Mouse (Mus musculus): ENCODE results near the gene Il1r1. TPM values are rescaled to one million over a fixed set of nuclear protein-coding genes. Genes with fewer than 3 reads are reported as not detected.

The Il1r1 gene
- 1 to 10 TPM; 2.4 TPM for total RNA-seq (2021)

DNA sequence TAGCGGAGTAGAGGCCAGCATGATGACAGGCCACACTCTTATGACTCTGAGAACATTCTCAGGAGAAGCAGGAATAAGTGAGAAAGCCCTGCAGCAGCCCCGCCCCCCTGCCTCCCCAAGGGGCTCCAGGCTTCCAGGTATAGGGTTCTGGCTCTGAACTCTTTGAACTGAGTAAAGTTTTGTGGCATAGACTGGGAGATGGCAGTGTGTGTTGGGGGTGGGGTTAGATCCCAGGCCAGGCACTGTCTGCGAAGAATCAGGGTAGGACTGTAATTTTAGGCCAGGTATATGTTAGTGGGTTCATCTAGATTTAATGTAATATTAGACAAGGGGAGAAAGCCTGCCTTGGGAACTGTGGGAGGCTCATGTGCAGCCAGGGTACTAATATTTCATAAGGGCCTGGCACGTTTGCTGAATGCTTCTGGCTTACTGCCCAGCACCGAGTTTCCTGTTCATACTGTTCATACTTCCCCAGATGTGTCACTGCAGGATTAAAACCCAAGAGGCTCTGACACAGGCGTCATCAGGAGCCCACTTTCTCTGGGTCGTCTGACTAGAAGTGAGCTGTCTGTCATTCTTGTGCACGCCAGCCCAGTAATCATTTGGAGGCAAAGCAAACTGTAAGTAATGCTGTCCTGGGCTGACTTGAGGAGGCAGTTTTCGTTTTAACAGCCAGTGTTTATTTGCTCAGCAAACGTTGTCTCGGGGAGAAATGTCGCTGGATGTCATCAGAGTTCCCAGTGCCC, at the start of gene Il1r1:
Gene Il1r1, plus strand, starts transcription at position 542 of the 746 bp plus-strand sequence.
- intact Hi-C loops (cut with DNase I): no loop called here
- DNase-seq (ENCODE audit: low spot score in 2 of 2): no peak

- intact Hi-C loops (cut with DNase I): no loop called here
- DNase-seq (ENCODE audit: low spot score in 2 of 2): no peak
Measured at GRCm38 (mm10) chr1:40175123-40175522, 49.8 kb upstream of the Il1r1 start.

- intact Hi-C loops (cut with DNase I): no loop called here
- DNase-seq (ENCODE audit: low spot score in 2 of 2): no peak
Measured at GRCm38 (mm10) chr1:40175797-40176196, 49.1 kb upstream of the Il1r1 start.

DNA sequence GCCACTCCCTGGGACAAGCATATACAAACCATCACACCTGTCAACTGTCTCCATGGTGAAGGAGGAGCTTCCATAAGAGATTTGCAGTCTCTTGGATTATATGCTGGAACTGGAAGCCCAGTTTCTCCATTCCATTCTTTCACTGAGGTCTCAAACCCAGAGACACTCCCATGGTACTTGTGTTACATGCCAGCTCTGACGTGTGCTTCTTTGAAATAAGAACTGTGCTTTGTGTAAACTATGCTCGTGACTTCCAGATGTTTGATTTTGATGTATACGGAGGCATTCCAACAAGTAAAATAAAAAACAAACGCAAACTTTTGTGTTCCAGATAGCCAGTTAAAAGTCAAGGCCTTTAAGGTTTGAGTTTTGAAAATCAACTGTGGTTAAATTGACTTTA, 45.8 kb upstream of the Il1r1 start:
- intact Hi-C loops (cut with DNase I): no loop called here
- DNase-seq (ENCODE audit: low spot score in 2 of 2): no peak

GRCm38 (mm10) chr1:40179493-40179892, 45.4 kb upstream of the Il1r1 start:
- DNase-seq (ENCODE audit: low spot score in 2 of 2): no peak
- intact Hi-C loops (cut with DNase I): no loop called here

DNA sequence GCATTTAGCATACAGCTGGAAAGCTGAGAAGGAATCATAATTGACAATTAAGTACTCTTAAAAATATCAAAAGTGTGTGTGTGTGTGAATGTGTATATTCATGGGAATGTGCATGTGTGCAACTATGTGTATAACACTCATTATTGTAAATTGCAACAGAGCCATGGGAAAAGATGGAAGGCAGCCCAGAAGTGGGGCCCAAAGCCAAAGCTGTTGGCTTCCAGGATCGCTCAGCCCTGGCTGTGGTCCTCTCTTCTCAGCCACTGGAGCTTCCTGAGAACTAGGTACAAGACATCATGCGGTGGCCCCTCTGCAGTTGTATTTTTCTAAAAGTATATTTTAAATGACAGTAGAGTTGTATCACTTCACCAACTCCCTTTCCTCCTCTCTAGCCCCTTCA, 44.0 kb upstream of the Il1r1 start:
- no peak for DNase-seq (ENCODE audit: low spot score in 2 of 2)
- intact Hi-C loops (cut with DNase I): no loop called here

- no peak for DNase-seq (ENCODE audit: low spot score in 2 of 2)
- intact Hi-C loops (cut with DNase I): no loop called here
Measured at GRCm38 (mm10) chr1:40181716-40182115, 43.2 kb upstream of the Il1r1 start.

DNA sequence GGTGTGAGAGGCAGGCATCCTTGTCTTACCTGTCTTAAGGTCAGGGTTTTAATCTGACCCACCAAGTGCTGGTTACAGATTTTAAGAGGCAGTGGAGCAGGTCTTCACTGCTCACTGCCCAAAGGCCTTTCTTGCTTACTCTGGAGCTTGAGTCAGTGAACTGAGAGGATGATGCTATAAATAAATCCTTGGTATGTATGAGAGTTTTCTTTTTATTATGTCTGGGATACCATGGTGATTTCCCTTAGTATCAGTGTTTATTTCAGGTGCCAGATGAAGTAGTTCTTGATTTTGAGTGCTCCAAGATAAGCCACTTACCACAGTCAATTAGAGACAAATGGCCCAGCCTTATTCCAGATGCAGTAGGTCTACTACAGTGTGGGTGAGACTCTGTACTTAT, 41.5 kb upstream of the Il1r1 start:
- DNase-seq (ENCODE audit: low spot score in 2 of 2): no peak
- intact Hi-C loops (cut with DNase I): no loop called here

DNA sequence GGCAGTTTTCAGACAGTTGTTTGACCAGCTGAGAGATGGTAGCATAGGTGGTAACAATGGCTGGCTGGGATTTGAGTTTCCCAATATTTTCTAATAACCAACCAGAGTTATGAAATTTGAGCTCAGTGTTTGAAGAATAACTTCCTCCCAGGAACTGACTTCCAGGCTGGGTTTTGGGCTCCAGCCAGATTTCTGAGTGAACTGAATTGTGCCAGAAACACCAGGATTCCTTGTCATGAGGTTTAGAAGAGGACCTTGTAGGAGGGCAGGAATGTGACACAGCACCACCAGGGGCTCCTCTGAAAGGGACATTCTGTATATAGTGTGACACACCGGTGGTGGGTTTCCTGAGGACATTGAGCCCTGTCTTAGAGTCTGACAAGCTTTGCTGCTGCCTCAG, 36.9 kb upstream of the Il1r1 start:
- intact Hi-C loops (cut with DNase I): no loop called here
- DNase-seq (ENCODE audit: low spot score in 2 of 2): peak in 1 of 2 experiments; percentile 8

DNA sequence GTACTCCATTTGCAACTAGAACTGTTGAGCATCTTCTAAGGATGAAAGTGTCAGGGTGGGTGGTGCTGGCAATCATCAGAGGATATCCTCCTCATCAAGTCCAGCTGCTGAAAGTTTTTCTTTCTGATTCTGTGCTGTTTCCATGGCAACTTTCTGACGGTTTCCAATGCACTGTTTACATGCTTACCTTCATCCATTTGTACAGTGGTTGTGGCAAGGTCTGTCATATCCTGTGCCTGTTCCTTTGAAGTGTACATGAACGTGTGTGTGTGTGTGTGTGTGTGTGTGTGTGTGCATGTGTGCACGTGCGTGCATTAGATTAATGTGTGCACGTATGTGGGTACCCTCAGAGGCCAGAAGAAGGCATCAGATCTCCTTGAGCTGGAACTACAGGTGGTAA, 34.9 kb upstream of the Il1r1 start:
- no peak for DNase-seq (ENCODE audit: low spot score in 2 of 2)

DNA sequence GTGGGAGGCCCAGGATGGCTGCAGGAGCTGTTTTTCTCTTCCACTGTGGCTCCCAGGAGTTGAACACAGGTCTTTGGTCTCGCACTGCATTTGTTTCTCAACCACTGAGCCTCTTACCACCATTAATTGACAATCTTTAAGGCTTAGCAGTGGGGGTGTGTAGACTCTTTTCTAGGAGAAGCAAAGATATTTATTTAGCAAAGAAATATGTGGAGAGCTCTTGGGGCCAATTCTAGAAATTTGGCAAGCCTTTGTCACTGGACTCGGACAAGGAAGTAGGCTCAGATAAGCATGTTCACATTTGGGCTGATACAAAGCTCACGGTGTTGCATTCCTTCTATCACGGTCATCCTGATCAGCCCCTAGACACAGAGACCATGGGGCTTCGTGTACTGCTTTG, 34.0 kb upstream of the Il1r1 start:
- DNase-seq (ENCODE audit: low spot score in 2 of 2): no peak
- intact Hi-C loops (cut with DNase I): no loop called here

More for the DNA sequence above, 34.9 kb upstream of the Il1r1 start:
- intact Hi-C loops (cut with DNase I): no loop called here

DNA sequence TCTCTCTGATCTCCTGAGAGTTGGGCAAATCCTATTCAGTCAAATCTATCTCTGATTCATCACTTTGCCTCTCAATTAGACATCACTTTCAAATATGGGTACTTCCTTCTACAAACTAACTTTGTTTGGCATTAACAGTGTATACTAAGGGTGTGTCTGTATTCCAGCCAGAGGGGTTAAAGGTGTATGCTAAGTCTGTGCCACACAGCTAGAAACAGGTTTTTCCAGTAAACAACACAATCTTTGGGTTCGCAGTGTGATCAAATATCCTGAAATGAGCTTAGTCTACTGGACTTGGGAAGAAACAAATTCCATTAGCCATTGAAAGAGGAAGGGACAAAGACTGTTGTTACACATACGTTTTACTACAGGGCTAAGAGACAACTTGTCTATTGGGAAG, 30.6 kb upstream of the Il1r1 start:
- no peak for DNase-seq (ENCODE audit: low spot score in 2 of 2)
- intact Hi-C loops (cut with DNase I): no loop called here

DNA sequence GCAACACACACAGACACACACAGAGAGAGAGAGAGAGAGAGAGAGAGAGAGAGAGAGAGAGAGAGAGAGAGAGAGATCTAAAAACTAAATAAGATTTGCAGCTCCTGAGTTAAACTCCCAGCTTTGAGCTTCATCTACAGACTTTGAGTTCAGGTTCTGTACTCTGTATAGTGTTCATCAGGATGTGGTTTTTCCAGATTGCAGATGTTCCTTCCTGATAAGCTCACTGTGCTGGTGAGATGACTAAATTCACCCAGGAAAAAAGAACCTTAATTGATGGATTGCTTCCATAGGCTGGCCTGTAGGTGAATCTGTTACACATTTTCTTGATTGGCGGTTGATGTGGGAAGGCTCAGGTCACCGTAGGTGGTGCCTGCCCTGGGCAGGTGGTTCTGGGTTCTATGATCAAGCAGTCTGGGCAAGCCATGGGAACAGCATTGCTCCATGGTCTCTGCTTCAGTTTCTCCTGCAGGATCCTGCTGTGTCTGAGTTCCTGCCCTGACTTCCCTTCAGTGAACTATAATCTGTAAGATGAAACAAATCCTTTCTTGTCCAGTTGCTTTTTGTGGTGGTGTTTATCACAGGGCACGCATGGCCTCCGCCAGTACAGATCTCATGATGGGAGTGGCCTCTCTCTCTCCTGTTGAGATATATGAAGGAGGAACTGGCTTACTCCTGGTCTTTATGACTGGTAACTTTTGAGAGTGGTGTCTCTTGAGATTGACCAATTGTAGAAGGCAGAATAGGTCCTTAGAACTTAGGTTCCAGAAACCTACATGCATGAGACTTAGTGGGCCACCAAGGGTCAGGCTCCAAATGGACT, 11.3 kb upstream of the Il1r1 start:
- intact Hi-C loops (cut with DNase I): no loop called here
- no peak for DNase-seq (ENCODE audit: low spot score in 2 of 2)

GRCm38 (mm10) chr1:40217521-40217920, 7.4 kb upstream of the Il1r1 start:
- intact Hi-C loops (cut with DNase I): no loop called here

DNA sequence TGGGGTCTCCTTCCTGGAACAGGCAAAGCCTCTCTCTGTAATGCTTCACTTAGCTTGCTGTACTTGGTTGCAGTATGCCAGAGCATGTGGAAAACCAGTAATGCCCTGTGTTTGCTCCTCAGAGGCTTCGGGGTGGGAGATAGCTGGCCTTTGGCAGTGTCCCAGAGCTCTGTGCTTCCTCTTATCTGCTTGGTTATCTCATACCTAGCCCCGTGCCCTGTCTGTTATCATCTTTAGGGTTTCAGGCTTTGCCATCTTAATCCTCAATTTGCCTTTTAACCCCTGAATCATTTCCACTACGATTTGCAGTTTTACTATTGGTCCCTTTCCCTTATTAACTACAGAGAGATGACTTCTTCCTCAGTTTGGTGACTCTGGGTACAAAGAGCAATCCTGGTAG, 6.3 kb upstream of the Il1r1 start:
- no peak for DNase-seq (ENCODE audit: low spot score in 2 of 2)
- intact Hi-C loops (cut with DNase I): no loop called here

More at GRCm38 (mm10) chr1:40217521-40217920, 7.4 kb upstream of the Il1r1 start:
- DNase-seq (ENCODE audit: low spot score in 2 of 2): no peak

DNA sequence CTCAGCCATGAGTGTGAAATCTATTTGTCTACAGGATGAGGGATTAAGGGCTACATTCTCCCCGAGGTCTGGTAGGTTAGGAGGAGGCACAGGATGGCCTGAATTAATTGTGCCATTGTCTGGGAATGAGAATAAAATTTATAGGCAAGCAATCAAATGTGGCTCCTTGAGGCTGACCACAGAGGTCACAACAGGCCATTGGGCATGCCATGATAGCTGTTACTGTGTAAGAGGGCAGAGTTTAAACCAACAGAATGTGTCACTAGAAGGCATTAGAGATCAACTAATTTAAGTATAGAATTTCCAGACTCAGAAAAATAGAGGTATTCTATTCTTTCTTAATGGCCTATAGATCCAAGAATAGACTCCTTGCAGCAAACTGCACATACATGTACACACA, 4.3 kb upstream of the Il1r1 start:
- no peak for DNase-seq (ENCODE audit: low spot score in 2 of 2)
- intact Hi-C loops (cut with DNase I): no loop called here

DNA sequence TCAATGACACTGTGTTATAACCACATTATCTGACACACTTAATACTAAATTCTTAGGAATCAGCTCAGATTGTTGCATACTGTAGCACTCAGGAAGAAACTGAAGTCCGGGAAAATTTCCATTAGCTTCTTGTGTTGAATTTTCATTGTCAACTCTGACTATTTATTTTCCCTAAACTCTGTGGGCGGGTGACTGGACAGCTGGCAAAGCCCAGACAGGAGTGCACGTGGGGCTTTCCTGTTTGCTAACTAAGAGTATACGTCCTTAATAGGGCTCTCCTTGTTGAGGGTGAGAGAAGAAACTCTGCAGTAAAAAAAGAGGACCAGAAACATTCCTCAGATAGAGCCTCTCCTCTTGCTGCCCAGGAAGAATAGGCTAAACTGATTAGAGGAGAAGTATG, 3.0 kb upstream of the Il1r1 start:
- DNase-seq (ENCODE audit: low spot score in 2 of 2): no peak
- intact Hi-C loops (cut with DNase I): no loop called here

DNA sequence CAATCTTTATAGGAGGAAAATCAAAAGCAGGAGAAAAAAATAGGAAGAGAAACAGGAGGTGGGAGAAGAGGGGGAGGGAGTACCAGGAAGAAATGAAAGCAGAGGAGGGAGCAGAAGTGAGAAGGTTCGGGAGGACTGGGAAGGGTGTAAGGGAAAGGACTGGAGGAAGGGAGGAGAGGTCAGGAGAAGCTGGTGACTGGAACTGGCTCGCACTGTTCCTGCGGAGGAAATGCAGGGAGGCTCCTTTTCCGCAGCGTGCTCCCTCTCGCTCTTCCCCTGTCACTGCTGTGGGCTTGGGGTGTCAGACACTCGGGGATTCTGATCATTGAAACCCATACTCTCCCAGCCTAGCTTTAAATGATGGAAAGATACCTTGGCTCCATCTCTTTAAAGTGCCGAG, 2.2 kb upstream of the Il1r1 start:
- intact Hi-C loops (cut with DNase I): no loop called here
- no peak for DNase-seq (ENCODE audit: low spot score in 2 of 2)

DNA sequence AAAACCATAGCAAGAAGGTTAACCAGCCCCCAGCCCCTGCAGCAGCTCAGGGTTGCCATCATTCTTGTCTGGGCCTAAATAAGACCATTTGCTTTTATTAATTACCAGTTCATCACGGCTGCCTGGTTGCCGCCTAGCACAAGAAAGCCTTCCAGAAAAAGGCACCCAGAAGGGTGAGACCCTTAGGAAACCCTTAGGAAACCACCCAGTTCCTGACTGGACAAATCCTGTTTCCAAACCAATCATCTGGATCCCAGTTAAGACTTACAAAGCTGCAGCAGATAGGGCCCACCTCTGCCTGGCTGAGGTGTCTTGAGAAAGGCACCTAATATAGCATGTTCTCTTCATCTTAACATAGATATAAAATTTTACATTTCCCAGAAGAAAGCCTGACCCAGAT, 1.3 kb upstream of the Il1r1 start:
- intact Hi-C loops (cut with DNase I): no loop called here
- no peak for DNase-seq (ENCODE audit: low spot score in 2 of 2)

DNA sequence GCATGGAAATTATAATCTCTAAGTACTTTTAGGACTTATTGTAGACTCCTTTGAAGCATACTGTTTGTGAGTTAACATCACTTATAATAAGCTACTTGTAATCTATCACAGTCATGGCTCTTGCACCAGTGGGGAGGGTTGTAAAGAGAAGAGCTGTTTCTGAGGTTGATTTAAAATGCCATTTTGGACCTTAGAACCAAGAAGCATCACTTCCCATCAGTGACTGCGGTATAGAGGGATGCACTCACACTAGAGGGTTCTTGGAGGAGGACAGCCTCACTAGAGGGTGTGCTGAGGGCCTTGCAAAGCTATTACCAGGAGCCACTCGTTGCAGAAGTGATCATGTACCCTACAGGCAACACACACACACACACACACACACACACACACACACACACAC, 700 bp downstream of the Il1r1 start:
- DNase-seq (ENCODE audit: low spot score in 2 of 2): no peak
- intact Hi-C loops (cut with DNase I): no loop called here

DNA sequence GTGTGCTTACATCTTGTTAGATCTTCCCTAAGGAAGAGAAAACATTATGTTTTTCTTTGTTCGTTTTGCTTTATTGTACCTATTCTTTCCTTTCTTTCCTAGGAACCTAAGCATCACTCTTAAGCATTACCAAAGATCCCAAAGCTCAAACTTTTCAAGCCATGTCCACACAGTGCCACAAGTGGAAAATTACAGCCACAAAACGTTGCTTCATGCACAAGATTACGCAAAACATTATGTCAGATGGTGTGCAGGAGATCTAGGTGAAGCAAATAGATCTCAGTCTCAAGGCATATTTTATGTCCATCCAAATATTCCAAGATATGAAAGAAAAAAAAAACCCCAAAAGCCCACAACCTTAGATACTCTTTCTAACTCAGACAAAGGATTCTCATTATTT, 4.2 kb downstream of the Il1r1 start:
- DNase-seq (ENCODE audit: low spot score in 2 of 2): no peak
- intact Hi-C loops (cut with DNase I): no loop called here

Data from left cerebral cortex, postnatal 36 days (tissue).